Mouse (Mus musculus) B cell, adult 2 months (primary cell): ENCODE results near the gene Runx2.

Experiments
- DNase-seq, 2 experiments: peaks; one replicate each; pipeline ENCODE4 v3.0.0; 2022

Runx2 gene

GRCm38 (mm10) chr17:44613716-44614715, 200.6 kb downstream of the Runx2 start:
- no peak for DNase-seq

GRCm38 (mm10) chr17:44612641-44613040, 202.0 kb downstream of the Runx2 start:
- DNase-seq = no peak

GRCm38 (mm10) chr17:44612002-44612401, 202.6 kb downstream of the Runx2 start:
- DNase-seq = no peak

GRCm38 (mm10) chr17:44611543-44611942, 203.1 kb downstream of the Runx2 start:
- no peak for DNase-seq

- no peak for DNase-seq
Measured at GRCm38 (mm10) chr17:44610828-44611227, 203.8 kb downstream of the Runx2 start.

- DNase-seq = no peak
Measured at GRCm38 (mm10) chr17:44609897-44610641, 204.5 kb downstream of the Runx2 start.

GRCm38 (mm10) chr17:44609356-44609755, 205.2 kb downstream of the Runx2 start:
- no peak for DNase-seq

GRCm38 (mm10) chr17:44608907-44609306, 205.7 kb downstream of the Runx2 start:
- no peak for DNase-seq

- no peak for DNase-seq
Measured at GRCm38 (mm10) chr17:44607383-44607782, 207.2 kb downstream of the Runx2 start.

- no peak for DNase-seq
Measured at GRCm38 (mm10) chr17:44606245-44606644, 208.4 kb downstream of the Runx2 start.

GRCm38 (mm10) chr17:44605749-44606148, 208.8 kb downstream of the Runx2 start:
- DNase-seq = no peak

- no peak for DNase-seq
Measured at GRCm38 (mm10) chr17:44603170-44603569, 211.4 kb downstream of the Runx2 start.

- DNase-seq = no peak
Measured at GRCm38 (mm10) chr17:44601317-44602021, 213.1 kb downstream of the Runx2 start.

GRCm38 (mm10) chr17:44599856-44600255, 214.7 kb downstream of the Runx2 start:
- no peak for DNase-seq

- no peak for DNase-seq
Measured at GRCm38 (mm10) chr17:44599132-44599531, 215.5 kb downstream of the Runx2 start.

- no peak for DNase-seq
Measured at GRCm38 (mm10) chr17:44597918-44598504, 216.6 kb downstream of the Runx2 start.

GRCm38 (mm10) chr17:44592737-44593090, 221.9 kb downstream of the Runx2 start:
- no peak for DNase-seq

GRCm38 (mm10) chr17:44592067-44592736, 222.4 kb downstream of the Runx2 start:
- DNase-seq = no peak

GRCm38 (mm10) chr17:44588470-44588869, 226.1 kb downstream of the Runx2 start:
- no peak for DNase-seq

GRCm38 (mm10) chr17:44588020-44588419, 226.6 kb downstream of the Runx2 start:
- no peak for DNase-seq

GRCm38 (mm10) chr17:44586196-44586595, 228.4 kb downstream of the Runx2 start:
- DNase-seq = no peak

GRCm38 (mm10) chr17:44584781-44585180, 229.8 kb downstream of the Runx2 start:
- DNase-seq = no peak
